Mouse (Mus musculus): ENCODE measurements around the gene Kcnk3. TPM values are rescaled to one million over a fixed set of nuclear protein-coding genes. Genes with fewer than 3 reads are reported as not detected.

The Kcnk3 gene
- polyA plus RNA-seq, 1 experiment: 23.9 TPM

DNA sequence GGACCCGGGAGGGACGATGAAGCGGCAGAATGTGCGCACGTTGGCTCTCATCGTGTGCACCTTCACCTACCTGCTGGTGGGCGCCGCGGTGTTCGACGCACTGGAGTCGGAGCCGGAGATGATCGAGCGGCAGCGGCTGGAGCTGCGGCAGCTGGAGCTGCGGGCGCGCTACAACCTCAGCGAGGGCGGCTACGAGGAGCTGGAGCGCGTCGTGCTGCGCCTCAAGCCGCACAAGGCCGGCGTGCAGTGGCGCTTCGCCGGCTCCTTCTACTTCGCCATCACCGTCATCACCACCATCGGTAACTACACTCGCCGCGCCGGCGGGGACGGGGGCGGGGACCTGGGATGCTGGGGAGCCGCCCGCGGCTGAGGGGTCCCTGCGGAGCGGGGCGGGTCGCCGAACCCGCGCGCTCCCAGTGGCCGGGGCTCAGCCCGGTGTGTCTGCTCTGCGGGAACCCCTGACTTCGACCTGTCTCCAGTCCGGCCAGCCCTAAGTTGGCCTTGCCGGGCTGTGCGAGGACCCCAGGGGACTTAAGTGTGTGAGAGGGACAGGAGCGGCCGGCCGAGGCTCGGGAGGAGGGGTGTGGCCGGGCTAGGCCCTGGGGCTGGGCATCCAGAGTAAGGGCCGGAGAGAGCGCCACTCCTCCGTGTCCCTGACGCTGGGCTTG lies 465 bp downstream of the Kcnk3 start:
- no peak for DNase-seq (ENCODE audit: low read depth)

DNA sequence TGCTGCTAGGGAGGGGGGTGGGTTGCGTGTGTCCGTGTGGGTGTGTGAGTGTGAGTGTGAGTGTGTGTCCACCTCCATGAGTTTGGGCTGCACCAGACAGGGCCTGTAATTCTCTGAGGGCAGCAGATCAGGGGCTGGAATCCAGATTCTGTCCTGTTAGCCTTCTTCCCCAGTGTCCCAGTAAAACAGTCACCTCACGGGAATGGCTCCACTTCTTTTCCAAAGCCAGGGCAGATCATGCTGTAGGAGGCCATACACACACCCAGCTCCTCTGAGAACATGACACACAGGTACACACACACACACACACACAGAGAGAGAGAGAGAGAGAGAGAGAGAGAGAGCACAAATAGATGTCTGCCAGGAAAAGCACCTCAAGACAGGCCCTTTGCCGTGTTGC lies 1.1 kb downstream of the Kcnk3 start:
- DNase-seq (ENCODE audit: low read depth): no peak

DNA sequence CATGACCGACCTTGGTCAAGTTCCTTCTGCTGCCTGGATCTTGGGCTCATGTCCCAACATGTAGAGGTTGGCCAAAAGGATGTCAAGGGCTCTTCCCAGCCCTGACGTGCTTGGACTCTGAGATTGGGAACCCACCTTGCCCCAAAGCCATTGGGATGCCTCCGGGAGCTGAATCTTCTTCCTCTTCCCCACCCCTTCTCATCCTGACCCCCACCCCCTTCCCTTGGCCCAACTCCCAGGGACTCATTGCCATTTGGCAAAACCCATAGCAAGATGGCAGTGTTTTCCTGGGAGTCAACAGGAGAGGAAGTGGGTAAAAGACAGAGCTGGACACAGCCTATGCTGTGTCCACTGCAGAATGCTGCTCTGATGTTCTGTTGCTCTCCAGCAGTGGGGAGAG lies 1.6 kb downstream of the Kcnk3 start:
- DNase-seq (ENCODE audit: low read depth): no peak

DNA sequence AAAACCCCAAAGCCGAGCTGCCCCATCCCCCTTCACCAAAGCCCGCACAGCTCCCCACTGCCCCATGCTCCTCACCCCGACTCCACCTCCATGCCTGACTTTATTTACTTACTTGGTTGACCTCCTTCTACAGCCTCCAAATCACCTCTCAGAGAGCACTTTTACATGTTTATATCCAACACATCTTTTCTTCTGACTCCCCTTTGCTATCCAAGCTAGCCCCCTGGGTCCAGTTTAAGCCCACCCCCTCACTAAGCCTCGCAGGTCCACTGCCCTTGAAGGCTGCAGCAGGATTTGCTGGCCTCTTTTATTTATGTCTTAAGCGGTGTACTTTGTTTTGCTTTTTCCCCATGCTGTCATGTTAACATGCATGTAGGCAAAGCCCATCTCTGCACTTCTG lies 2.3 kb downstream of the Kcnk3 start:
- no peak for DNase-seq (ENCODE audit: low read depth)

DNA sequence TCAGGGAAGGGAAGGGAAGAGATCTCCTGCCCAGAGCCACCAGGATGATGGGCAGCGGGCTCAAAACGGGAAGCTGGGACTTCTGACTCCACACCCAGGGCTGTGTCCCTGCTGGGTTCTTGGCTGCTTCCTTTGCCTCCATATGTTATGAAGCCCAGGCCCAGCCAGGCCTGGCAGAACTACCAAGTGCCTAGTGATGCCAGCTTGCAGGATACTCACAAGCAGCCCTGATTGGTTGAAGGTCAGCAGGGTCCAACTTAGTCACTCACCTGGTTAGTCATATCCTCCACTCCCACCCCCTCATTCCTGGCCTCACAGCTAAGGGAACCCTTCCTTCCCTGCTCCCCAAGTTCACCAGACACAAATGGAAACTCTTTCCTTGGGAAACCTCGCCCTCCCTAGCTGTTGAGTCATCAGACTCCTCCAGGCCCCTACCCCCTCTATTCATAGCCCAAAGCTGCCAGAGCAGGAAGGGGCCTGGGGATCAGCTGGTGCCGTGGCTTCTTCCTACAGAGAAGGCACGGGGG lies 3.3 kb downstream of the Kcnk3 start:
- DNase-seq (ENCODE audit: low read depth): no peak

DNA sequence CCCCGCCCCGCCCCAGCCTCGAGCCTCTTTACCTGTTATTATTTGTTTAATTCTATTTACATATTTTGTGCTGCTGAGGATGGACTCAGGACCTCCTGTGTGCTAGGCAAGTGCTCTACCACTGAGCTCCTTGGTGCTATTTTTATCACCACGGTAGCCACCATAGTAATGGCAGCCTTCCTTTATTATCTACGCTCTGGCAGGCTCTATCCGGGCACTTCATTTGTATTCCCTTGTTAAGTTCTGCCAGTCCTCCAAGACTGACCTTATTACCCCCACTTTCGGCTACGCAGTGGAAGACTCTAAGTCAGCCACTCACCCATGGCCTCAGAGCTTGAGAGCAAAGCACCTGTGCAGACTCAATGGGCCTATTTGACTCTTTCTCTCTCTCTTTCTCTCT lies 3.8 kb downstream of the Kcnk3 start:
- DNase-seq (ENCODE audit: low read depth): no peak

DNA sequence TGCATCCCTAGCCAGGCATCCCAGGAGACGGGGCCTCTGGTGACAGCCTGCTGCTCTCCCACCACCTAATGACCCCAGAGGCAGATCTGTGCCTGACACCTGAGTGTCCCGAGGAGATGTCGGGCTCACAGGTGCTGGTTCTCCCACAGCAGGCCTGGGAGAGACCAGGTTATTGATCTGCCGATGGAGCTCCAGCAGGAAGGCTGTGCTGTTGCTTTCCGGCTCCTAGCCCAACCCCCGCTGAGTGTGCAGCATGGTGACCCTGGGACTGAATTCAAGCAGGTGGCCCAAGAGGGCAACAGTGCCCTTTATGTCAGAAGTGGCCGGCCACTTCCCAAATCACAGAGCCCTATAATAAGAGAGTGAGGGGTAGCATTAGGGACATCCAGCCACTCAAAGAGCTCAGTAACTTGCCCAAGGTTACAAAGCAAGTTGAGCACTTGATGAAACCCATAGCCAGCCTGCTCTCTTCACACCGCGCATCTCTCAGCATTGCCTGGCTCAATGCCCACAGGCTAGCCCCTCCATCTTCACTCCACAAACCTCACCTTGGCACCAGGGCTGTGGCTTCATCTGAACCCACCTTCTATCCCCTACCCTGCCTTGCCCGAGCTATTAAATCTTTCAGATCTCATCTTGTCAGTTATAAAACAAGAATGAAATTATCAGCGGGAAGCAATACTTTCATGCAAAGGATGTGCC lies 4.5 kb downstream of the Kcnk3 start:
- no peak for DNase-seq (ENCODE audit: low read depth)

DNA sequence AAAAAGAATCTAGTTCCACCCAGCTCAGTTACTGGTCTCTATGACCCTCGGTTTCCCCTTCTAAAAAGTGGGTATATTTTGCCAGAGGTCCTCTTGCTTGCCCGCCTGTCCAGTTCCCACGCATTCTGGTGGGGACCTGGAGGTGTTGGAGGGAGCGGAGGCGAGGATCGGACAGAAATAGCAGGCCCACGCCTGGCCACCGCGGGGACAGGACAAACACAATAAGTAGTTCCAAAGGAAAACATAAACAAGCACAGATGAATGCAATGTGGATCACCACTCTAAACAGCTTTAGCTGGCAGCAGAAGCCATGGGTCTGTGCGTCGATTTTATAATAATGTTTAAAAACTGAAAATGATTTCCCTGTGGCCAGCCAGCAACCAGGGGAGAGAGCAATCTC lies 5.4 kb downstream of the Kcnk3 start:
- no peak for DNase-seq (ENCODE audit: low read depth)

DNA sequence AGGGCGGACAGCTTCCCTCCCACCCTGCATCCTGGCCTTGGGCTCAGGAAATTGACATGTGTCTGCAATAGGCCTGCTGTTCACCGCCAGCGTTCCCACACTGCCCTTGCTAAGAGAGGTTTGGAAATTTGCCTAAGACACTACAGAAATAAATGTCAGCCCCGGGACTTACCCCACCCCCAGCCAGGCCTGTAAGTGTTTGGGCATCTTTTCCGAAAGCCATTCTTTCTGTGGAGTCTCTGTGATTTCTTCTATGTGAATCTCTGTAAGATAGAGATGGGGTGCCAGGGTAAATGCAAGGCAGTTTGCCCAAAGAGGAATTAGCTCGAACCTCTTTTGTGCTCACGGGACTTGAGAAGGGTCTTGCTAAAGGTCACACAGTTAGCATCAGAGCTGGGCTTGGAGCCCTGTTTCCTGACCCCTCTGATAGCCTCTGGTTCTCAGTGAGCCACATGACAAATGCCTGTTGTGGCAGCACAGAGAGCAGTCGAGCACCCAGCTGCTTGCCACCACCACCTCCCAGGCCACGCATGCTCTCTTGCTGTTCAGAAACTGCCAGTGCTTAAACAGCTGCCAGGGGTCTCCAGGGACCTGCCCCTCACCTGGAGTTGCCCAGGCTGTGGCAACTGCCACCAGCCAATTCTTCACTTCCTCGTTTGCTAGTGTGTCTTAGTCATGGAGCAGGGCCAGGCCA lies 6.0 kb downstream of the Kcnk3 start:
- no peak for DNase-seq (ENCODE audit: low read depth)

DNA sequence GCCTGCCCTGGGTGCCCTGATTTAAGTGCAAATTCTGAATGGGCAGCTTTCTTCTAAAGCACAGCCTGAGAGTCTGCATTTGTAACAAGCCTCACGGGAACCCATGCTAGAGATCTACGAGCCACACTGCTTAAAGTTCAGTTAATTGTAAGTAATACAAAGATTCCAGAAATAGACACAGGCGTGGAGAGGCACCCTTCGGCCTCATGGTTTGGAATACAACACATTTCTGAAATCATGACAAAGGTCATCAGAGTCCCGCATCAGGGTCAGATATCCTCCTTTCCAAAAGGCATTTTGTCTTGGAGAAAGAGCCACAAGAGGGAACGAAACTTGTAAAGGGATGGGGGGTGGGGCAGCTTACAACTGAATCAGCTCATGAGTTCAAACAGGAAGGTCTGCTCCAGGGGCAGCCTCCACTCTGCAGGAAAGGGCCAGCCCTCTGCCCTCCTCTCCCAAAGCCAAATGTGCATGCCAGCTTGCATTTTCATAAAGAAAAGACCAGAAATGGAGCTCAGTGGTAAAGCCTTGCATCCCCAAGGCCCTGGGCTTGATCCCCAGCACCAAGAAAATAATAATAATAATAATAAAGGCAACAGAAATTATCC lies 7.1 kb downstream of the Kcnk3 start:
- DNase-seq (ENCODE audit: low read depth): no peak

DNA sequence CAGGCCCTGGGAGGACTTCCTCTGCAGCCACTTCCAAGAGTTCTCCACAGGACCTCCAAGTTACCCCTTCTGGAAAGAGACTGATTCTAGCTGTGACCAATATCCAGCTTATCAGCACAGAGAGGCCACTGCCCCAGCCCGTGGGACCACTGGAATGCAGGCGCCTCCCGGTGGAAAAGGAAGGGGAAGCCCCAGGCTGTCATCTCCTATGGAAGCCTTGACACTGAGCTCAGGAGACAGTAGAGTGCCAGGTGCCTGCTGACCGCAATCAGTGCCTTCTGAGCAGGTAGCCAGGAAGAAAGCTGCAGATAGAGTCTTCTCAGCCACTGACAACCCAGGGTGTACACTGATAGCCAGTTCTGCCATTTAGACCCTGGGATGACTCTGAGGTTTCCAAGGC lies 13.4 kb downstream of the Kcnk3 start:
- no peak for DNase-seq (ENCODE audit: low read depth)

DNA sequence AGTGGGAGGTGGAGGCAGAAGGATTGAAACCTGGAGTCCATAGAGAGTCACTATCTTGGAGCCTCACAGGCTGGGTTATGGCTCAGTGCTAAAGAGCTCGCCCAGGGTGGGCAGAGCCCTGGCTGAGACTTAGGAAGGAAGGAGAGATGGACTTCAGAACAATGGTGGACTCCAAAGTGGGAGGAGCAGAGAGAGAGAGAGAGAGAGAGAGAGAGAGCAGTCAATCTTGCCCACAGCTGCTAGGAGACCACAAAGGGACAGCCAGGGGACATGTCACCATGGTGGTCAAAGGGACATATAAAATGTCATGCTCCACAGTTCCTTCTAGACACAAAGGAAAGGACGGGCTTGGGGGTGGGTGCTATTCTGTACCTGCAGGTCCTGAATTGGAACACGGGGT lies 15.3 kb downstream of the Kcnk3 start:
- no peak for DNase-seq (ENCODE audit: low read depth)

DNA sequence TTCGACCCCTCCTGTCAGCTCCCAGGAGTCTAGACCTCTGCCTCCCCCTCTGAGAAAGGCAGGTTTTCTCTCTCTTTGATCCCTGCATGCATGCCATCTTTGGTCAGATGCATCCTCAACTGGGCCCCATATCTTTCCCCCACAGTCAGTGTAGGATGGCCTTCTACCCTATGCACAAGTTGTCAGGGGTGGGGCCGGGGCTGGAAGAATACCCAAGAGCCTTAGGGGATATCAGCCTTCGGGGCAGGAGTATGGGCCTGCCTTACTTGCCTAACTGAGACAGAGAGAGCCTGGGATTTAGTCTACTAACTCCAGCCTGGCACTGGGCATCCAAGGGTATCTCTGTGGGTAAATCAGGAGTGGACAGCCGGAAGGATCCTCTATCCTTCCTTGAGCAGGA lies 16.0 kb downstream of the Kcnk3 start:
- no peak for DNase-seq (ENCODE audit: low read depth)

DNA sequence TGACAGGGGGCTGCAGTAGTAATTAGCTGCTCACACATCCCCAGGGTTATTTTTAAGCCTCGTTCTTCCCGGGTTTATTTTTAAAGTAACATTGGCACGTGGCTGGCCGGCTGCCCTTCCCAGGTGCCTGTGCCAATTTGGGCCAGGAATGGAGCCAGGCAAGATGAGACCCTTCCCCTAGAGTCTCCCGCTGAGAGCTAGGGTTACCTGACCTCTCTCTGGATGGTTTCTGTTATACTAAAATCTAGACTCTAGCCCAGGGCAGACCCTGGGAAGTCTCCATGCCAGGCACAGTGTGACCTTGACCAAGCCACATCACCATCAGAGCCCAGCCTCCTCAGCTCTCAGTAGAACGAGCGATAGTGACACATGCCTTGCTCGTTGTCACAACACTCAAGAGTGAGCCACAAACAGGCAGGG lies 16.8 kb downstream of the Kcnk3 start:
- no peak for DNase-seq (ENCODE audit: low read depth)

DNA sequence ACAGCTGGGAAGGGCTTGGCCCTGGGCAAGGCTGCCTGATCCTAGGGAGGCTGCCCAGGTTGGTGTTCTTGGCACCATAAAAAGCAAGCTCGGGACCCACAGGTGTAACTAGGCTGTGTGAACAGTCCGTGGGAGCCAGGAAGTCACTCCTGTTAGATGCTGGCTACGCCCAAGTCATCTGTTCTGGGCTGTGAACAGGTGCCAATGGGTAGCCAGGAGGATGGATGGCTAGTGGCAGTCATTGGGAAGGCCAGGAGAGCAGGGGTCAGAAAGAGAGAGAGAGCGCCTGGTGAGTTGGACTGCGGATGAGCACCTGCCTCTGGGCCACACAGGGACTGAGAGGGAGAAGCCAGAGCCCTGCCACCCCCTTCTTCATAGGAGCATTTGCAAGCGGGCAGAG lies 17.7 kb downstream of the Kcnk3 start:
- no peak for DNase-seq (ENCODE audit: low read depth)

DNA sequence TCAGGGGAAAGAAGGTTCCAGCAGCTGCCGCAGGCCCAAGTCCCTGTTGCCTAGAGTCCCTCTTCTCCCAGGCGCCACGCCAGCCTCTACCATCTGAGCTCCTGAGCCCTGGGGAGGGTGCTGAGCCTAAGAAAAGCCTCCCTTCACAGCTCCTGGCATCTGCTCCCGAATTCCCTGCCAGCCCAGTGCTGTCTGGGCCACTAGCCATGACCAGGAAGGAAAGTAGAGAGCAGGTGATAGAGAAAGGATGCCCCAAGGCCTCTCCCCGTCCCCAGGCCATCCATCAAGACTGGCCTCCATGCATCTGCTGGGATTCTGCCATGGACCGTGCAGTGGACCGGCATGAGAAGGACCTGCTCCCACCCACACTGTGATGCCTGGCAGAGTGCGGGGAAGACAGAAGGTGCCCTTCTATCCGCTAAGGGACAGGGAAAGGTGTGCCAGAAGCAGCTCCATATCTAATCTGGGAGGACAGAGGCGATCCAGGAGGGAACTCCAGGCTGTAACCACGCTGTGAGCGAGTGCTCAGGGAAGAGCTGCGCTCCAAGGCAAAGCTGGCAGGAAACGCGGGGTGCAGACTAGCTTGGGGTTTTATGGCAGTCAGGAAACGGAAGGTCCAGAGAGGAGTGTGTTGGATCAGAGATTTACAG lies 18.6 kb downstream of the Kcnk3 start:
- DNase-seq (ENCODE audit: low read depth): no peak

DNA sequence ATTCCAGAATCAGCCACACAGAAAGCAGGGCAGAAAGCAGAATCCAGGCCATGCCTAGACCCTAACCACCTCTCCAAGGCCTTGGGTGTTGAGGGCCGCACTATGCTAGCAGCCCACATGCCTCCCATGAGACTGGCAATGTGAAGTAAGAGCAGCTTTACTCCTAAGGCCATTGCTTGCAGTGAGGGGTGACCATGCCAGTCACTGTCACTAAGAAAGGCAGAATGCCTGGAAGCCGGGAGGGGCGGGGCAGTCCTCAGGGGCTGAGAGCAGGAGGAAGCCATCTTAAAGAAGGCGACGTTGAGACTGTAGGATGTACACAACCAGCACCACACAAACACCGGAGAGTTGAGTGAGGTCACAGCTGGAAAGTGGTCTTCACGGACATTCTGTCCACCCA lies 21.1 kb downstream of the Kcnk3 start:
- DNase-seq (ENCODE audit: low read depth): no peak

DNA sequence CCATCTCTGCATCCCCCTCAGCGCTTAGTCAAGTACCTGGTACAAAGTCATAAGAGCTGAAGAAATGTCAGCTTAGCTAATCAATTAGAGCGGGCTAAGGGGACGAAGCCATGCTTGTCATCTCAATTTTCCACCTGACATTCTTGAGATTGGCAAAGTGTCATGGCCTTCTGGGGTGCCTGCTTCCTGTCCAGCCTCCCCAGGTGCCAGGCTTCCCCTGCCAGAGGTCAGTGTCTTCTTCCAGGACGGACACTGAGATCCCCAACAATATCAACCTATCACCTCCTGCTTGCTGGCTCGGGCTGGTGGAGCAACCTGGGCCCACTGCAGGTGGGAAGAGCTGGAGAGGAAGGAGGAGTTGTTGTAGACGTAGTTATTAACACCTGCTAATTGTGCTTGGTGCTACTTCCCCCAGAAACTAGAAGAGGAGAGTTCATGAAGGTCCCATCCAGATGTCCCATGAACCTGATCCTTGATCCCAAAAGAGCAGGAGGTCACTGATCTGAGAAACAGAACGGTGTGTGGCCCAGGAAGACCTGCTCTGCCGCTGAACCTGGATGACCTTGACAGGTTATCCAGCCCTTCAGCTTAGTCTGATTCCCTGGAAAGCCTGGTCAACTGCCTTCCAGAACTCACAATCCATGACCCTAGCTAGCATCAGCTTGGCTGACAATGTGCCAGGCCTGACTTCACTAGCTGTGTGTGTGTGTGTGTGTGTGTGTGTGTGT lies 22.1 kb downstream of the Kcnk3 start:
- DNase-seq (ENCODE audit: low read depth): no peak

DNA sequence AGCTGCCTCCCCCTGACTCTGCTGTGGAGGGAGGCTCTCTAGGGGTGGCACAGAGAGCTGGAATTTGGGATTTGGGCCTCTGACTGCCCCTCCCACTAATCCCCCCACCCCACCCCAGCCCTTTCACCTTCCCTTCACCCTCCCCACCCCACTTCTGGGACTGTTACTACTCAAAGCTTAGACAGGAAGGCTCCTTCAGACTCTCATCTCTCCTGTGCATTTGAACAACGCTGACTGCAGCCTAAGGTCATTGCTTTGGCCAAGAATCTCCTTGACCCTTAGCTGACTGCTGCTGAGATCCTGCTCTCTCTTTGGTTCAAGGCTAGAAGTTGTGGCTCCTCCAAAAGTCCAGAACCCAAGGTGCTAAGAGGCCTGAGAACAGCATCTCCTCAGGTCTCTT lies 23.1 kb downstream of the Kcnk3 start:
- no peak for DNase-seq (ENCODE audit: low read depth)

DNA sequence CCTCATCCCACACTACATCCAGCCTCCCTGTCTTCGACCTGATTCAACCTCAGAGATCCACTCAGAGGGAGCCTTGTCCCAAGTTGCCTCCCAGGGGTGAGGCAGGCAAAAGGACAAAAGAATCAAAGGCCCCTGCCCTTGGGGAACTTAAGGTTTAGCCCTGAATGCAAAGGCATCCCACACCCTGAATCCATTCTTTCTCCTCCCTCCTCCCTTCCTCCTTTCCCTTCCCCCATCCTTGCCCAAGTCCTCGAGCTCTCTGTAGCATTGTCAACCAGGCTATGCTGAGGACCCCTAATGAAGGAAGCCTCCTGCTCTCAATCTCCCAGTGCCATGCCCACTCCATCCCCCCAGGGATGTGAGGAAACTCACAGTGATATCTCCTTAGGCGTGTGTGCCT lies 23.7 kb downstream of the Kcnk3 start:
- no peak for DNase-seq (ENCODE audit: low read depth)

DNA sequence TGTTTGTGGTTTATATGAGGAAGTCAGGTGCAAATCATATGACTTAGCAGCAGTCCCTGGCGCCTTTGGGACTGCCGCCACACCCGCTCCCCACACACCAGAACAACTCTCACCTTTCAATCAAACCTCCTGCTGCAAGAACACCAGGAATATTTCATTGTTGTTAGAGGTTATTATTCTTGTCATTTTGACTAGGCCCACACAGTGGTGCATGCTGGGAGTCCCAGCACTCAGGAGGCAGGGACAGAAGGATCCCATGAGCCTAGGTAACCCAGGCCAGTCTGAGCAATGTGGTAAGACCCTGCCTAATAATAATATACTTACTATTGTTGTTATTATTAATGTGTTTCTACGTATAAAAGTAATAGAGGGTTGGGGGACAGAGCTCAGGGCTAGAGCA lies 24.6 kb downstream of the Kcnk3 start:
- no peak for DNase-seq (ENCODE audit: low read depth)

All from gonadal fat pad, adult 2 months (tissue).